Comparison of ENCODE assay signal across 13 mouse cellular contexts in genomic region chr11:51646245-51646644, GRCm38 (mm10). TPM values are rescaled to one million over a fixed set of nuclear protein-coding genes. Genes with fewer than 3 reads are reported as not detected.
DNase-seq lines count a peak whose midpoint lies in the region; ATAC-seq and TF ChIP-seq lines count a peak whose summit lies in the region.
"Had no signal": no experiment of that assay in that cellular context is flagged by ENCODE, and none has a peak within 500 bp of the region (broad histone marks: within the 10 kb centered on the region; RNA-seq: fewer than 3 reads in every experiment).

No protein-coding gene starts in this region.

- peak overlapping the region; percentile 87; the same call in 1 of the 2 replicates for H3K4me2 ChIP-seq in heart, embryonic 16.5 days (ENCODE audit: low read depth, low read length)
- no peak overlapping the region for H3K4me2 ChIP-seq in stomach, embryonic 14.5 days (replicated peaks; ENCODE audit: low read depth, low read length)
- no peak overlapping the region for H3K4me2 ChIP-seq in stomach, postnatal 0 days (replicated peaks; ENCODE audit: low read depth)
- no peak overlapping the region for H3K4me2 ChIP-seq in stomach, embryonic 16.5 days (ENCODE audit: low read depth, low read length)
- H3K4me2 ChIP-seq in midbrain, embryonic 11.5 days, result no peak overlapping the region
- H3K4me2 ChIP-seq: embryonic facial prominence, embryonic 12.5 days had no signal

- peaks cover 15% of the 10 kb centered on the region for H3K36me3 ChIP-seq in heart, embryonic 16.5 days (ENCODE audit: control insufficient read depth, insufficient read depth)
- no peaks in the 10 kb centered on the region; the same call in 1 of the 2 replicates for H3K36me3 ChIP-seq in stomach, embryonic 14.5 days (ENCODE audit: control insufficient read depth, insufficient read depth, low read length)
- H3K36me3 ChIP-seq in stomach, postnatal 0 days (ENCODE audit: control insufficient read depth, insufficient read depth, low read length), result no peaks in the 10 kb centered on the region; the same call in 1 of the 2 replicates
- no peaks in the 10 kb centered on the region for H3K36me3 ChIP-seq in stomach, embryonic 16.5 days (ENCODE audit: control insufficient read depth, insufficient read depth, low read length)
- H3K36me3 ChIP-seq in midbrain, embryonic 11.5 days (ENCODE audit: control insufficient read depth, insufficient read depth, low read length), result no peaks in the 10 kb centered on the region
- H3K36me3 ChIP-seq: intestine, embryonic 15.5 days had no signal

- H3K27ac ChIP-seq in heart, embryonic 16.5 days (ENCODE audit: low read length), result peak overlapping the region; percentile 84
- 0 out of 2 replicates have a peak overlapping the region, but pooled peaks have one; percentile 53 for H3K27ac ChIP-seq in left cerebral cortex, adult 2 months
- H3K27ac ChIP-seq in stomach, embryonic 14.5 days (ENCODE audit: low read length), result peak overlapping the region; percentile 39; the same call in 1 of the 2 replicates
- H3K27ac ChIP-seq in stomach, postnatal 0 days (replicated peaks), result no peak overlapping the region
- 0 out of 2 replicates have a peak overlapping the region, but pooled peaks have one; percentile 3 for H3K27ac ChIP-seq in stomach, embryonic 16.5 days (ENCODE audit: low read length)
- no peak overlapping the region for H3K27ac ChIP-seq in midbrain, embryonic 11.5 days (ENCODE audit: low read depth, low read length)

- H3K4me3 ChIP-seq in heart, embryonic 16.5 days (ENCODE audit: low read length), result no peak overlapping the region
- H3K4me3 ChIP-seq in left cerebral cortex, adult 2 months, result no peak overlapping the region
- H3K4me3 ChIP-seq in stomach, embryonic 14.5 days (ENCODE audit: low read depth, low read length), result no peak overlapping the region
- no peak overlapping the region for H3K4me3 ChIP-seq in stomach, postnatal 0 days (ENCODE audit: low read depth, low read length)
- no peak overlapping the region for H3K4me3 ChIP-seq in stomach, embryonic 16.5 days (replicated peaks; ENCODE audit: low read length)
- no peak overlapping the region for H3K4me3 ChIP-seq in midbrain, embryonic 11.5 days (ENCODE audit: low read depth, low read length)
- H3K4me3 ChIP-seq: embryonic facial prominence, embryonic 12.5 days; intestine, embryonic 15.5 days had no signal

- DNase-seq in heart, postnatal 4 days, result no peak
- no peak for DNase-seq in left cerebral cortex, adult 2 months (ENCODE audit: extremely low spot score in 1 of 2, low spot score in 2 of 2)
- DNase-seq in left cerebral cortex, adult 11 months (ENCODE audit: low spot score), result no peak
- DNase-seq in stomach, postnatal 0 days (ENCODE audit: low spot score), result no peak
- DNase-seq in midbrain, embryonic 11.5 days (ENCODE audit: low spot score, missing footprints), result no peak
- DNase-seq: right cerebral cortex, postnatal 14 days had no signal

- no peak for TF ChIP-seq CTCF in left cerebral cortex, adult 2 months (IDR thresholded peaks at IDR 0.05)
- no peak for TF ChIP-seq CTCF in stomach, postnatal 0 days (IDR thresholded peaks at IDR 0.05; ENCODE audit: low read depth)

- H3K9ac ChIP-seq in heart, embryonic 16.5 days (ENCODE audit: low read length), result no peak overlapping the region
- no peak overlapping the region for H3K9ac ChIP-seq in stomach, embryonic 14.5 days (replicated peaks; ENCODE audit: low read depth, low read length)
- H3K9ac ChIP-seq in stomach, postnatal 0 days (ENCODE audit: low read length), result no peak overlapping the region
- H3K9ac ChIP-seq in stomach, embryonic 16.5 days (ENCODE audit: low read length), result no peak overlapping the region
- H3K9ac ChIP-seq in midbrain, embryonic 11.5 days (ENCODE audit: low read length), result no peak overlapping the region
- H3K9ac ChIP-seq: embryonic facial prominence, embryonic 12.5 days; intestine, embryonic 15.5 days had no signal

- peaks cover 35% of the 10 kb centered on the region for H3K4me1 ChIP-seq in heart, embryonic 16.5 days (ENCODE audit: control insufficient read depth, insufficient read depth, low read length)
- peaks cover 14% of the 10 kb centered on the region for H3K4me1 ChIP-seq in stomach, embryonic 14.5 days (ENCODE audit: control insufficient read depth, insufficient read depth, low read length)
- H3K4me1 ChIP-seq in stomach, postnatal 0 days (replicated peaks; ENCODE audit: control insufficient read depth, insufficient read depth), result peaks cover 3% of the 10 kb centered on the region; the same call in 1 of the 2 replicates
- H3K4me1 ChIP-seq in stomach, embryonic 16.5 days (ENCODE audit: control insufficient read depth, insufficient read depth, low read length), result peaks cover 24% of the 10 kb centered on the region
- peaks cover 34% of the 10 kb centered on the region for H3K4me1 ChIP-seq in midbrain, embryonic 11.5 days (ENCODE audit: control insufficient read depth, insufficient read depth, low read length)

- intact Hi-C loops in left cerebral cortex, adult 2 months (cut with DNase I), result no loop called here

- no peak for ATAC-seq in heart, embryonic 16.5 days (replicated peaks; ENCODE audit: extremely low read depth, insufficient read depth, low FRiP score)
- ATAC-seq in stomach, embryonic 14.5 days (ENCODE audit: insufficient number of reproducible peaks, insufficient read depth, low FRiP score, low read depth), result no peak
- ATAC-seq in stomach, postnatal 0 days (ENCODE audit: low FRiP score, low TSS enrichment), result no peak
- no peak for ATAC-seq in stomach, embryonic 16.5 days (ENCODE audit: insufficient read depth, low FRiP score)
- no peak for ATAC-seq in midbrain, embryonic 11.5 days (ENCODE audit: low FRiP score)
- ATAC-seq: forebrain, embryonic 14.5 days; intestine, embryonic 15.5 days; Patski had no signal

- no peaks in the 10 kb centered on the region for H3K27me3 ChIP-seq in heart, embryonic 16.5 days (ENCODE audit: control insufficient read depth, insufficient read depth, low read length)
- H3K27me3 ChIP-seq in stomach, embryonic 14.5 days (ENCODE audit: control insufficient read depth, insufficient read depth, low read length), result no peaks in the 10 kb centered on the region
- H3K27me3 ChIP-seq in stomach, postnatal 0 days (ENCODE audit: control insufficient read depth, insufficient read depth, low read length), result no peaks in the 10 kb centered on the region
- H3K27me3 ChIP-seq in stomach, embryonic 16.5 days (ENCODE audit: control insufficient read depth, insufficient read depth, low read length), result no peaks in the 10 kb centered on the region
- H3K27me3 ChIP-seq in midbrain, embryonic 11.5 days (ENCODE audit: control insufficient read depth, insufficient read depth, low read length), result peaks cover 10% of the 10 kb centered on the region
- H3K27me3 ChIP-seq: intestine, embryonic 15.5 days; Patski had no signal

- TF ChIP-seq EP300 in stomach, postnatal 0 days (optimal IDR thresholded peaks at IDR 0.05), result no peak

- 73% methylated on average over 7 of the region's 7 CpGs for WGBS in heart, embryonic 16.5 days
- WGBS in stomach, embryonic 14.5 days, result 75% methylated on average over 7 of the region's 7 CpGs
- WGBS in stomach, postnatal 0 days, result 76% methylated on average over 7 of the region's 7 CpGs
- WGBS in stomach, embryonic 16.5 days, result 75% methylated on average over 7 of the region's 7 CpGs
- 87% methylated on average over 7 of the region's 7 CpGs for WGBS in midbrain, embryonic 11.5 days

- H3K9me3 ChIP-seq in heart, embryonic 16.5 days (replicated peaks; ENCODE audit: control insufficient read depth, low read length), result no peaks in the 10 kb centered on the region
- H3K9me3 ChIP-seq in stomach, embryonic 14.5 days (ENCODE audit: control insufficient read depth, low read depth, low read length), result no peaks in the 10 kb centered on the region
- no peaks in the 10 kb centered on the region for H3K9me3 ChIP-seq in stomach, postnatal 0 days (ENCODE audit: control insufficient read depth, low read length)
- H3K9me3 ChIP-seq in stomach, embryonic 16.5 days (replicated peaks; ENCODE audit: control insufficient read depth, low read length), result no peaks in the 10 kb centered on the region
- H3K9me3 ChIP-seq in midbrain, embryonic 11.5 days (ENCODE audit: control insufficient read depth, low read length), result no peaks in the 10 kb centered on the region
- H3K9me3 ChIP-seq: embryonic facial prominence, embryonic 12.5 days; intestine, embryonic 15.5 days had no signal

RNA-seq across cellular contexts. Expression of gene N4bp3, which starts 4.4 kb away (rescaled TPM):
- 21.6 and 25.8 TPM in 2 replicates for polyA plus RNA-seq in heart, embryonic 16.5 days (2015; fragmentation: Nextera tagmentation; extraction: Ambion mirVana)
- 10 to 100 TPM; 41.3 to 44.4 TPM for total RNA-seq in heart, postnatal 4 days (2021)
- total RNA-seq in left cerebral cortex, adult 2 months (2021), result 10 to 100 TPM; 10.4 to 14.3 TPM
- 12.7 and 13.4 TPM in 2 replicates for polyA plus RNA-seq in stomach, embryonic 14.5 days (2014; fragmentation: Nextera tagmentation; extraction: Ambion mirVana)
- 16.1 and 16.8 TPM in 2 replicates for polyA plus RNA-seq in stomach, postnatal 0 days (2015; fragmentation: Nextera tagmentation; extraction: Ambion mirVana)
- polyA plus RNA-seq in stomach, embryonic 16.5 days (2015; fragmentation: Nextera tagmentation; extraction: Ambion mirVana), result 20.7 and 21.0 TPM in 2 replicates
- 6.3 and 9.2 TPM in 2 replicates for polyA plus RNA-seq in midbrain, embryonic 11.5 days (2014; fragmentation: Nextera tagmentation; extraction: Ambion mirVana)

RNA-seq across cellular contexts. Expression of gene D930048N14Rik, which starts 4.5 kb away (rescaled TPM):
- 1.3 and 1.9 TPM in 2 replicates for polyA plus RNA-seq in heart, embryonic 16.5 days (2015; fragmentation: Nextera tagmentation; extraction: Ambion mirVana)
- total RNA-seq in heart, postnatal 4 days (2021), result 1 to 10 TPM; 1.3 to 2.0 TPM
- total RNA-seq in left cerebral cortex, adult 2 months (2021), result 1 to 10 TPM; 1.8 to 1.9 TPM
- 5.2 and 6.3 TPM in 2 replicates for polyA plus RNA-seq in stomach, embryonic 14.5 days (2014; fragmentation: Nextera tagmentation; extraction: Ambion mirVana)
- polyA plus RNA-seq in stomach, postnatal 0 days (2015; fragmentation: Nextera tagmentation; extraction: Ambion mirVana), result 2.0 and 2.3 TPM in 2 replicates
- 5.9 and 6.4 TPM in 2 replicates for polyA plus RNA-seq in stomach, embryonic 16.5 days (2015; fragmentation: Nextera tagmentation; extraction: Ambion mirVana)
- 0.18 and 0.52 TPM in 2 replicates for polyA plus RNA-seq in midbrain, embryonic 11.5 days (2014; fragmentation: Nextera tagmentation; extraction: Ambion mirVana)

RNA-seq across cellular contexts. Expression of gene Rmnd5b, which starts 10.5 kb away (rescaled TPM):
- 37.1 and 38.2 TPM in 2 replicates for polyA plus RNA-seq in heart, embryonic 16.5 days (2015; fragmentation: Nextera tagmentation; extraction: Ambion mirVana)
- 10 to 100 TPM; 24.3 to 27.4 TPM for total RNA-seq in heart, postnatal 4 days (2021)
- 10 to 100 TPM; 56.1 to 61.9 TPM for total RNA-seq in left cerebral cortex, adult 2 months (2021)
- polyA plus RNA-seq in stomach, embryonic 14.5 days (2014; fragmentation: Nextera tagmentation; extraction: Ambion mirVana), result 42.6 and 47.8 TPM in 2 replicates
- polyA plus RNA-seq in stomach, postnatal 0 days (2015; fragmentation: Nextera tagmentation; extraction: Ambion mirVana), result 34.6 and 35.3 TPM in 2 replicates
- 40.0 and 41.3 TPM in 2 replicates for polyA plus RNA-seq in stomach, embryonic 16.5 days (2015; fragmentation: Nextera tagmentation; extraction: Ambion mirVana)
- polyA plus RNA-seq in midbrain, embryonic 11.5 days (2014; fragmentation: Nextera tagmentation; extraction: Ambion mirVana), result 40.4 and 41.5 TPM in 2 replicates

RNA-seq across cellular contexts. Expression of gene Nhp2, which starts 26.7 kb away (rescaled TPM):
- polyA plus RNA-seq in heart, embryonic 16.5 days (2015; fragmentation: Nextera tagmentation; extraction: Ambion mirVana), result 77.9 and 88.1 TPM in 2 replicates
- total RNA-seq in heart, postnatal 4 days (2021), result 10 to 100 TPM; 41.4 to 42.4 TPM
- total RNA-seq in left cerebral cortex, adult 2 months (2021), result 10 to 100 TPM; 45.0 to 46.2 TPM
- 159 and 174 TPM in 2 replicates for polyA plus RNA-seq in stomach, embryonic 14.5 days (2014; fragmentation: Nextera tagmentation; extraction: Ambion mirVana)
- 134 and 144 TPM in 2 replicates for polyA plus RNA-seq in stomach, postnatal 0 days (2015; fragmentation: Nextera tagmentation; extraction: Ambion mirVana)
- 133 and 138 TPM in 2 replicates for polyA plus RNA-seq in stomach, embryonic 16.5 days (2015; fragmentation: Nextera tagmentation; extraction: Ambion mirVana)
- 152 and 167 TPM in 2 replicates for polyA plus RNA-seq in midbrain, embryonic 11.5 days (2014; fragmentation: Nextera tagmentation; extraction: Ambion mirVana)

RNA-seq across cellular contexts. Expression of gene Hnrnpab, which starts 39.6 kb away (rescaled TPM):
- polyA plus RNA-seq in heart, embryonic 16.5 days (2015; fragmentation: Nextera tagmentation; extraction: Ambion mirVana), result 251 and 280 TPM in 2 replicates
- total RNA-seq in heart, postnatal 4 days (2021), result 100 to 1,000 TPM; 366 to 372 TPM
- total RNA-seq in left cerebral cortex, adult 2 months (2021), result 100 to 1,000 TPM; 120 to 127 TPM
- 474 and 532 TPM in 2 replicates for polyA plus RNA-seq in stomach, embryonic 14.5 days (2014; fragmentation: Nextera tagmentation; extraction: Ambion mirVana)
- polyA plus RNA-seq in stomach, postnatal 0 days (2015; fragmentation: Nextera tagmentation; extraction: Ambion mirVana), result 204 and 215 TPM in 2 replicates
- polyA plus RNA-seq in stomach, embryonic 16.5 days (2015; fragmentation: Nextera tagmentation; extraction: Ambion mirVana), result 201 and 238 TPM in 2 replicates
- polyA plus RNA-seq in midbrain, embryonic 11.5 days (2014; fragmentation: Nextera tagmentation; extraction: Ambion mirVana), result 802 and 844 TPM in 2 replicates

Comparison
In these comparisons a context has a peak if more than half of its experiments do, and no peak if none do; other contexts are left out.
1. H3K27ac ChIP-seq: peak in heart, embryonic 16.5 days (single experiment), left cerebral cortex, adult 2 months (single experiment), stomach, embryonic 14.5 days (single experiment) and stomach, embryonic 16.5 days (single experiment); none in stomach, postnatal 0 days (single experiment) and midbrain, embryonic 11.5 days (single experiment).